Mouse (Mus musculus) C2C12 (cell line): ENCODE measurements around the gene Dcaf6.

Experiments
- CEBPB ChIP-seq: IDR thresholded peaks from one replicate; pipeline ENCODE4 v1.6.1; 2011; ENCODE audit warnings: low read depth, mild to moderate bottlenecking, control low read depth, moderate library complexity
- CTCF ChIP-seq: IDR thresholded peaks from one replicate; pipeline ENCODE4 v1.5.1; 2011; ENCODE audit not compliant: control insufficient read depth, insufficient read depth, insufficient read length
- FOSL1 ChIP-seq: IDR thresholded peaks from one replicate; pipeline ENCODE4 v1.8.0; 2011; ENCODE audit warnings: mild to moderate bottlenecking, low read length; ENCODE audit not compliant: poor library complexity, insufficient read depth, severe bottlenecking
- MAX ChIP-seq: IDR thresholded peaks from one replicate; pipeline ENCODE4 v1.6.1; 2011; ENCODE audit warnings: mild to moderate bottlenecking, control low read depth
- MYOD1 ChIP-seq: IDR thresholded peaks from one replicate; pipeline ENCODE4 v1.6.1; 2011; ENCODE audit warnings: low read depth; ENCODE audit not compliant: control insufficient read depth, insufficient read length
- MYOG ChIP-seq: IDR thresholded peaks from one replicate; pipeline ENCODE4 v1.6.1; 2011; ENCODE audit not compliant: control insufficient read depth, insufficient read length; ENCODE audit errors: extremely low read depth
- USF1 ChIP-seq: IDR thresholded peaks from one replicate; pipeline ENCODE4 v1.6.1; 2011; ENCODE audit warnings: low read depth, mild to moderate bottlenecking, control low read depth, moderate library complexity

- peak; percentile 6 for TF ChIP-seq CTCF
- TF ChIP-seq MYOD1, result peak; percentile 76
- no peak for TF ChIP-seq USF1
- TF ChIP-seq MAX, result peak; percentile 18
- TF ChIP-seq CEBPB, result peak; percentile 98
- no peak for TF ChIP-seq FOSL1
- TF ChIP-seq MYOG, result no peak
Measured at GRCm38 (mm10) chr1:165460801-165461377, 614 bp upstream of the Dcaf6 start.
